Mouse (Mus musculus) heart, postnatal 4 days (tissue): ENCODE results near the gene Atp13a5. TPM values are rescaled to one million over a fixed set of nuclear protein-coding genes. Genes with fewer than 3 reads are reported as not detected.
A peak's percentile ranks its signal among the peaks of the same experiment; 100 is the strongest.

Experiments
- DNase-seq: peaks from one replicate; pipeline ENCODE4 v3.0.0; 2021
- total RNA-seq, 2 experiments: library from RNA; stranded (reverse); gene quantifications; 2 replicates each; pipeline ENCODE4 v1.2.3; 2021

The Atp13a5 gene
- total RNA-seq, 2 experiments from 2014 or later, result not detected

- no peak for DNase-seq
These were observed 173.7 kb downstream of the Atp13a5 start for GRCm38 (mm10) chr16:29204875-29205274.

- DNase-seq, result no peak
These were observed 177.4 kb downstream of the Atp13a5 start for GRCm38 (mm10) chr16:29201146-29201545.

GRCm38 (mm10) chr16:29198461-29198860 is 180.1 kb downstream of the Atp13a5 start:
- DNase-seq, result peak; percentile 33

GRCm38 (mm10) chr16:29195156-29195555 is 183.4 kb downstream of the Atp13a5 start:
- DNase-seq, result no peak

GRCm38 (mm10) chr16:29193981-29194380 is 184.6 kb downstream of the Atp13a5 start:
- DNase-seq, result no peak

GRCm38 (mm10) chr16:29192911-29193310 is 185.6 kb downstream of the Atp13a5 start:
- no peak for DNase-seq

Other genes starting within 250 kb of the Atp13a5 start
- 1 to 10 TPM; 1.5 to 2.2 TPM for gene Hrasls, start 169.0 kb downstream of the Atp13a5 start, total RNA-seq
- not detected for gene Atp13a4, start 166.1 kb upstream of the Atp13a5 start, total RNA-seq
- gene Opa1, start 200.6 kb upstream of the Atp13a5 start, total RNA-seq, result 100 to 1,000 TPM; 118 to 126 TPM